ENCODE assay signal across 10 mouse cellular contexts in the genomic region with DNA sequence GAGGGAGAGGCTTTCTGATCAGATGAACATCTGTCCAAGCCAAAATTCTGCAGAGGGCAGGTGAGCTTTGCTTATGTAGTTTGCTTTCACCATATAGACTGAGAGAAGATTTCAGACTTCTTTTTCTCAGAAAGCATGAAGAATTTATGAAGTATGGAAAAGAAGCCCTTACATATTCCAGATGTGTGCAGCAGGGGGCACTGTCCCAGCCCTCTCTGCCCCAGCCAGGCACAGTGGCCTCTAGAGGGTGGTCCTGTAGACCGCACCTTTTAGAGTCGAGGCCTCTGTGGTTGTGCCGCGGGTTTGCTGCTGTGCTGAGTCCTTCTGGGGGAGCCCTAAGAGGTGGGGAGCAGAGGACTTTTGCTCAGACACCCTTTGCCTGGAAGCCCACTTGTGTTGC. TPM values are rescaled to one million over a fixed set of nuclear protein-coding genes. Genes with fewer than 3 reads are reported as not detected.
DNase-seq lines count a peak whose midpoint lies in the region; ATAC-seq and TF ChIP-seq lines count a peak whose summit lies in the region.
"Had no signal": no experiment of that assay in that cellular context is flagged by ENCODE, and none has a peak within 500 bp of the region (broad histone marks: within the 10 kb centered on the region; RNA-seq: fewer than 3 reads in every experiment).

No protein-coding gene starts in this region.

- H3K27me3 ChIP-seq in kidney, adult 2 months (replicated peaks; ENCODE audit: control insufficient read depth, insufficient read depth, low read length): no peaks in the 10 kb centered on the region
- no peaks in the 10 kb centered on the region for H3K27me3 ChIP-seq in kidney, embryonic 14.5 days (ENCODE audit: control insufficient read depth, insufficient read depth, low read length)

- H3K9ac ChIP-seq in kidney, embryonic 14.5 days (ENCODE audit: low read depth, low read length): no peak overlapping the region

- 58% methylated on average over 4 of the region's 4 CpGs for WGBS in kidney, adult 2 months
- whole genome bisulfite sequencing in kidney, embryonic 14.5 days: 65% methylated on average over 4 of the region's 4 CpGs

- no peak for ATAC-seq in kidney, embryonic 14.5 days (ENCODE audit: low FRiP score, low TSS enrichment)
- ATAC-seq in megakaryocyte-erythroid progenitor cell, adult 5-6 weeks (replicated peaks; ENCODE audit: low FRiP score, low TSS enrichment, poor library complexity, severe bottlenecking): peak; percentile 56

- TF ChIP-seq CTCF in kidney, adult 2 months (conservative IDR thresholded peaks at IDR 0.05; ENCODE audit: insufficient read depth, insufficient read length, low read depth, low read length): peak; percentile 55

- no peak overlapping the region for H3K4me3 ChIP-seq in kidney, adult 2 months (ENCODE audit: insufficient read depth, low read depth, low read length)
- H3K4me3 ChIP-seq in kidney, embryonic 14.5 days (ENCODE audit: low read length): no peak overlapping the region

- DNase-seq in kidney, adult 2 months: no peak
- peak; percentile 61 for DNase-seq in CD4-positive, CD25-positive, alpha-beta regulatory T cell, adult 2 months (ENCODE audit: low read depth, low spot score)
- DNase-seq in ZHBTc4 (ENCODE audit: low read depth, low spot score): peak; percentile 59
- no peak for DNase-seq in lung, postnatal 14 days
- DNase-seq in urinary bladder, postnatal 4 days (ENCODE audit: low spot score in 2 of 2): no peak
- DNase-seq in adrenal gland, postnatal 4 days (ENCODE audit: low spot score in 2 of 2): no peak
- DNase-seq: adrenal gland, postnatal 36 days; kidney, adult 18-20 months had no signal

- H3K9me3 ChIP-seq in kidney, embryonic 14.5 days (ENCODE audit: control insufficient read depth, low read length): no peaks in the 10 kb centered on the region

- peaks cover 1% of the 10 kb centered on the region; the same call in 1 of the 2 replicates for H3K36me3 ChIP-seq in kidney, adult 2 months (ENCODE audit: control insufficient read depth, insufficient read depth, low read length)
- peaks cover 39% of the 10 kb centered on the region for H3K36me3 ChIP-seq in kidney, embryonic 14.5 days (ENCODE audit: control insufficient read depth, insufficient read depth, low read length)

- no peak for TF ChIP-seq POLR2A in kidney, adult 2 months (IDR thresholded peaks at IDR 0.05; ENCODE audit: low read depth, low read length)

- H3K27ac ChIP-seq in kidney, adult 2 months (ENCODE audit: insufficient read depth, low read depth, low read length): no peak overlapping the region
- H3K27ac ChIP-seq in kidney, embryonic 14.5 days (ENCODE audit: low read depth, low read length): no peak overlapping the region

- no peak overlapping the region for H3K4me2 ChIP-seq in kidney, embryonic 14.5 days (replicated peaks; ENCODE audit: low read depth, low read length)

- H3K4me1 ChIP-seq in kidney, adult 2 months (ENCODE audit: control insufficient read depth, insufficient read depth, low read length): no peaks in the 10 kb centered on the region
- no peaks in the 10 kb centered on the region for H3K4me1 ChIP-seq in kidney, embryonic 14.5 days (ENCODE audit: control insufficient read depth, insufficient read depth, low read length)

RNA-seq across cellular contexts. Expression of a gene that starts 43.0 kb away (rescaled TPM):
- polyA plus RNA-seq in kidney, adult 2 months (2012; rRNA removed): 47.3 and 48.1 TPM in 2 replicates
- 24.4 and 27.3 TPM in 2 replicates for polyA plus RNA-seq in kidney, embryonic 14.5 days (2014; fragmentation: Nextera tagmentation; extraction: Ambion mirVana)
- 15.0 and 15.6 TPM in 2 replicates for total RNA-seq in megakaryocyte-erythroid progenitor cell, adult 5-6 weeks (2014; fragmentation: Nextera tagmentation)
- 10.9 and 26.8 TPM in 2 replicates for total RNA-seq in megakaryocyte-erythroid progenitor cell, adult 5-6 weeks (2017)
- 10 to 100 TPM; 63.3 to 77.3 TPM for total RNA-seq in adrenal gland, postnatal 4 days (2021)

RNA-seq across cellular contexts. Expression of a gene that starts 52.9 kb away (rescaled TPM):
- 35.9 and 38.2 TPM in 2 replicates for polyA plus RNA-seq in kidney, adult 2 months (2012; rRNA removed)
- 339 and 383 TPM in 2 replicates for polyA plus RNA-seq in kidney, embryonic 14.5 days (2014; fragmentation: Nextera tagmentation; extraction: Ambion mirVana)
- total RNA-seq in megakaryocyte-erythroid progenitor cell, adult 5-6 weeks (2014; fragmentation: Nextera tagmentation): 722 and 749 TPM in 2 replicates
- total RNA-seq in megakaryocyte-erythroid progenitor cell, adult 5-6 weeks (2017): 719 and 736 TPM in 2 replicates
- total RNA-seq in adrenal gland, postnatal 4 days (2021): 100 to 1,000 TPM; 141 to 161 TPM

RNA-seq across cellular contexts. Expression of a gene that starts 58.4 kb away (rescaled TPM):
- polyA plus RNA-seq in kidney, adult 2 months (2012; rRNA removed): 42.7 and 57.5 TPM in 2 replicates
- polyA plus RNA-seq in kidney, embryonic 14.5 days (2014; fragmentation: Nextera tagmentation; extraction: Ambion mirVana): 42.9 and 47.3 TPM in 2 replicates
- total RNA-seq in megakaryocyte-erythroid progenitor cell, adult 5-6 weeks (2014; fragmentation: Nextera tagmentation): 29.5 and 41.7 TPM in 2 replicates
- 24.2 and 28.3 TPM in 2 replicates for total RNA-seq in megakaryocyte-erythroid progenitor cell, adult 5-6 weeks (2017)
- 10 to 100 TPM; 37.5 to 39.1 TPM for total RNA-seq in adrenal gland, postnatal 4 days (2021)

Comparison
In these comparisons a context has a peak if more than half of its experiments do, and no peak if none do; other contexts are left out.
1. DNase-seq: peak in CD4-positive, CD25-positive, alpha-beta regulatory T cell, adult 2 months (single experiment) and ZHBTc4 (single experiment); none in kidney, adult 2 months (single experiment), lung, postnatal 14 days (single experiment), urinary bladder, postnatal 4 days (0 of 2) and adrenal gland, postnatal 4 days (0 of 2).
2. RNA of a gene that starts 52.9 kb away (total RNA-seq): 719 to 749 TPM in megakaryocyte-erythroid progenitor cell, adult 5-6 weeks; 141 to 161 TPM in adrenal gland, postnatal 4 days; every median in the first group is over 4 times any median in the second.